Mouse (Mus musculus) MEL (cell line): ENCODE measurements around the gene Pdzd2.

Experiments used
- CHD1 ChIP-seq: IDR thresholded peaks from 2 replicates; pipeline ENCODE4 v1.6.1; 2012; ENCODE audit warnings: low read depth, mild to moderate bottlenecking, inconsistent platforms, low read length, improper control_type of control experiment
- CHD2 ChIP-seq: IDR thresholded peaks from 2 replicates; pipeline ENCODE4 v1.6.1; 2011; ENCODE audit warnings: low read length, improper control_type of control experiment
- CTCF ChIP-seq, 3 experiments: IDR thresholded peaks in 2 of 3; conservative IDR thresholded peaks in 1 of 3; 2 replicates each; pipeline ENCODE4 v1.5.1; 2011 to 2012; ENCODE audit warnings: low read length in 3 of 3, low read depth in 2 of 3, mild to moderate bottlenecking in 2 of 3, improper control_type of control experiment in 1 of 3, inconsistent platforms in 1 of 3, mixed read lengths in 1 of 3, moderate library complexity in 1 of 3; ENCODE audit not compliant: control insufficient read depth in 1 of 3, insufficient read depth in 1 of 3, poor library complexity in 1 of 3, severe bottlenecking in 1 of 3
- EP300 ChIP-seq, 2 experiments: IDR thresholded peaks; 2 replicates each; pipeline ENCODE4 v1.6.1; 2011; ENCODE audit warnings: improper control_type of control experiment in 2 of 2, low read length in 2 of 2, low read depth in 1 of 2, mild to moderate bottlenecking in 1 of 2
- MAX ChIP-seq: IDR thresholded peaks from 2 replicates; pipeline ENCODE4 v1.6.1; 2011; ENCODE audit warnings: low read length, improper control_type of control experiment
- MYC ChIP-seq: IDR thresholded peaks from 2 replicates; pipeline ENCODE4 v1.6.1; 2011; ENCODE audit warnings: low read depth, mild to moderate bottlenecking, low read length, improper control_type of control experiment, moderate library complexity
- NRF1 ChIP-seq: IDR thresholded peaks from 2 replicates; pipeline ENCODE4 v1.6.1; 2014; ENCODE audit warnings: low read depth, mild to moderate bottlenecking, inconsistent platforms, low read length, improper control_type of control experiment, moderate library complexity; ENCODE audit not compliant: poor library complexity, insufficient read depth, severe bottlenecking
- POLR2A ChIP-seq, 2 experiments: IDR thresholded peaks; 2 replicates each; pipeline ENCODE4 v1.6.1; 2011 to 2012; ENCODE audit warnings: low read length in 2 of 2, mild to moderate bottlenecking in 2 of 2, control low read depth in 1 of 2, improper control_type of control experiment in 1 of 2, low read depth in 1 of 2, moderate library complexity in 1 of 2; ENCODE audit not compliant: control insufficient read depth in 1 of 2, insufficient read depth in 1 of 2, poor library complexity in 1 of 2
- POLR2AphosphoS2 ChIP-seq: IDR thresholded peaks from 2 replicates; pipeline ENCODE4 v1.6.1; 2011; ENCODE audit warnings: low read length, improper control_type of control experiment
- SIN3A ChIP-seq: IDR thresholded peaks from 2 replicates; pipeline ENCODE4 v1.6.1; 2012; ENCODE audit warnings: low read length, improper control_type of control experiment, inconsistent platforms
- UBTF ChIP-seq: IDR thresholded peaks from 2 replicates; pipeline ENCODE4 v1.6.1; 2012; ENCODE audit warnings: low read depth, mild to moderate bottlenecking, inconsistent platforms, low read length, improper control_type of control experiment, moderate library complexity, borderline replicate concordance; ENCODE audit not compliant: insufficient read depth
- ZMIZ1 ChIP-seq: IDR thresholded peaks from 2 replicates; pipeline ENCODE4 v1.6.1; 2012; ENCODE audit warnings: low read depth, mild to moderate bottlenecking, inconsistent platforms, low read length, improper control_type of control experiment, moderate library complexity

DNA sequence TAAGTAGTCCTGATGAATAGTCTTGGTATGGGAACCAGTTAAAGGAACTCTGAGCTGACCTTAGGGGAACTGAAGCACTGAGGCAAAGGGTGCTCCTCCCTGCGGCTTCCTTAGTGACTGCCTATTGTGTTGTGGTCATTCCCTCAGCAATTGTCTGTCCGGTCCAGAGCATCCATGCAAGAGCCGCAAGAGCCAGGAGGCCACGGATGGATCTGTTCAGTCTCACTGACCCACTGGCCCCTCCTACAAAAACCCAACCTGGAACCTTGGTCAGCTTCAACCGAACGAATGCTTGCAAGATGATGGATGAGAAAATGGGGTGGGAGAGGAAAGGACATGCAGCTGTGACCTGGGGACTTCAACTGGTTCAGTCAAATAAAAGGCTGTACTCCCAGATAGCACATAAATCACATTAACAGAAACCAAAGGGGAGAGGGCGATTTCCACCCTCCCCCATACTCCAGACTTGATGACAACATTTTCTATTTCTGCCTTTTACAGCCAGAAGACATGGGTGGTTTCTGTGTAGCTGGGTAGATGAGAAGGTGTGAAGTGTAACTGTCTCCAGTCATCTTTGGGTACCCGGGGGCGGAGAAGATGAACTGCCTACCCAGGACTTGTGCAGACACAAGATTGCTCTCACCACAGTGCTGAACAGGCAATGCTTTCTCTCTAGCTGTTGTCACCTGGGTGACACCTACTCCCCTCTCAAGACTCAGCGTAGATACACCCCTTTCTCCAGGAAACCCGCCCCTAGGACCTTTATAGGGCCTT lies 181.9 kb downstream of the Pdzd2 start:
- TF ChIP-seq CTCF (IDR thresholded peaks at IDR 0.05 in 2 of 3, conservative IDR thresholded peaks at IDR 0.05 in 1 of 3; ENCODE audit: control insufficient read depth in 1 of 3, insufficient read depth in 1 of 3, low read depth in 2 of 3, low read length in 3 of 3, poor library complexity in 1 of 3, severe bottlenecking in 1 of 3) (no peak), SIN3A (no peak), POLR2AphosphoS2 (no peak), POLR2A (IDR thresholded peaks at IDR 0.05; ENCODE audit: control insufficient read depth in 1 of 2, insufficient read depth in 1 of 2, low read depth in 1 of 2, low read length in 2 of 2, poor library complexity in 1 of 2) (no peak), CHD2 (no peak), MYC (no peak), EP300 (IDR thresholded peaks at IDR 0.05; ENCODE audit: low read depth in 1 of 2, low read length in 2 of 2) (no peak), UBTF (no peak), NRF1 (no peak), CHD1 (no peak), MAX (no peak), ZMIZ1 (no peak)
